Mouse (Mus musculus) neutrophil, adult 65 days (primary cell): ENCODE results near the gene Nucks1. TPM values are rescaled to one million over a fixed set of nuclear protein-coding genes. Genes with fewer than 3 reads are reported as not detected.

Experiments used
- total RNA-seq: library from RNA; stranded (reverse); gene quantifications from 2 replicates; pipeline ENCODE4 v1.2.4, GENCODE M21; 2023

Gene Nucks1
- total RNA-seq, result 56.8 and 68.6 TPM in 2 replicates

DNA sequence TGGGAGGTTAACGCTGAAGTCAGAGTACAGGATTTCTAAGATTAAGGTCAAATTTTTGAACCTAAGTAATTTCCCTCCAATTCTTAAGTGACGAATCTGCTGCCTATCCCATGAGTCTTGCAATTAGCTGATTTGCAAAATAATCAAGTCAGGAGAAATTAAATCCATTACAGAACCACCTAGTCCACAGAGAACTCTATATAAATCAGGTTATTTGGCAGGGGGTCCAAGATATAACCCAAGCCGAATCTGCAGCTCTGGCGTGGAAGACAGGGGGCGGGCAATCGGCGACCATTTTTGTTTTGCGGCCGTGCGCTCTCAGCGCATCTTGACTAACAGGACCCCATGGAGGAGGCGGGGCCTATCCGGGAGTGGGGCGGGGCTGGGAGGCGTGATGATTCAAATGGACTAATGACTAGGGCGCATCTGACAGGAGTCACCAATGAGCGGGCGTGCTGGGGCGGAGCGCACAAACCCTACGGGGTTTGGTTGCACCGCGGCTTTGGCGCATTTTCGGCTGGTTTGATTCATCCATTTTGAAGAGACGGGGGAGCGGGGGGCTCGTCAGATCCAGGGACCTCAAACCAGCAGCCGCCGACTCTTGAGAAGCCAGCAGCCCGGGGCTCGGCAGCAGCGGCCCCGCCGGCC, at the start of gene Nucks1:
TSS of gene Nucks1 (plus strand) at position 534 of the 648 bp plus-strand sequence.

DNA sequence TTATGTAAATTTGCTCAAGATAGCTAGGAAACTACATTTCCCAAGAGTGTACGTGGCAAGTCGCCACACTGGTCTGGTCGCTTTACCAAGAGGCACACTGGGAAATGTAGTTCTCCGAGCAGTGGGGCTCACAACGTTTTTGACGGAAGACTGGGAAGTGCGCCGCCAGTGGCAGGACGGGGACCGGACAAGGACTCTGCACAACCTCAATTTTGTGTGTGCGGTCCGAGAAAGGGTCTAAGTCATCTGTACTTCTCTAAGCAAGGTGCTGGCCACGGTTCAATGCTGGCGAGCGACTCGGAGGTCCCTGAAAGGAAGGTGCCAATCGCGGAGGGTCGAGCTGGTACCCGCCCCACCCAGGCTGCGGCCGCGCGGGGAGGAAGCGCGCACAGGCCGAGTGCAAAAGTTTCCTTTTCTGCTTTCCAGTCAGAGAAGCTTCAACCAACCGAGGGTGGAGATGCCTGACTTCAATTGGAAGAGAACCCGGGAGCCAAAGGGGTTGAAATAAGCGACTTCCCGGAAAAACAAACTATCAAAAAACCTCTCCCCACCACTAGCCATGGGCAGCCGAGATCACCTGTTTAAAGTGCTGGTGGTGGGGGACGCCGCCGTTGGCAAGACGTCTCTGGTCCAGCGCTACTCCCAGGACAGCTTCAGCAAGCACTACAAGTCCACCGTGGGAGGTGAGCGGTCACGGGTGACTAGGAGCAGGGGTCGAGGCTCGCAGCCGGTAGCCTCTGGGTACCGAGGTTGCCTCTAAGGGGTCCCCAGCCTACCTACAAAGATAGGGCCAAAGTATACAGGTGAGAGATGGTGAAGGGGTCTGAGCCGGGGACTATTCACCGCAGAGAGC, 43.0 kb upstream of the Nucks1 start, which contains the start of gene Rab29:
TSS of gene Rab29 (plus strand) at position 132 of the 853 bp plus-strand sequence.

DNA sequence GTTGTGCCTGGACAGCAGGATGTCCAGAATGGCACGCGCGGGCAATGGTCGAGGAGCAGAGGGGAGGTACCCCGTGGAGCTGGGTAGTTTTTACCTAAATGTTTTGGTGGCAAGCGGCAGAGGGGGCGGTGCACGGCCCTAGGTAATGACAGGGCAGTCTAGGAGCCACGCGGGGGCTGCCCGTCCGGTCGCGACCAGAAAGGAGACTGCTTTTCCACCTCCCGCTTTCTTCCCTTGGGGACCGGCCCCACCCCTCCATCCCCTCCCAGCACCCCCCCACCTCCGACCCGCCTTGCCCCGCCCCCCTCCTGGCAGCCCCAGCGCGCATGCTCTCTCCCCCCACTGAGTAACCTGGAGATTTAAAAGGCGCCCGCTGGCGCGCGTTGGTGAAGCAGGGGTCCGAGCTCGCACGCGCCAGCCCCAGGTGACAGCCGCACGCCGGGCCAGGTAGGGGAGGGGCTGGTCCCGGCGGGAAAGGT, 52.3 kb downstream of the Nucks1 start, which contains the start of gene Slc45a3:
TSS of gene Slc45a3 (plus strand) at position 362 of the 479 bp plus-strand sequence.

Other genes starting within 250 kb of the Nucks1 start
- 7.8 and 12.8 TPM in 2 replicates for gene Rab7b, start 221.8 kb upstream of the Nucks1 start, total RNA-seq
- 0.47 TPM in 1 of 2 replicates, not detected in the other for gene Slc26a9, start 166.5 kb upstream of the Nucks1 start, total RNA-seq
- 0.16 TPM in 1 of 2 replicates, not detected in the other for gene Pm20d1, start 113.2 kb upstream of the Nucks1 start, total RNA-seq
- 3.3 and 3.7 TPM in 2 replicates for gene Slc41a1, start 83.0 kb upstream of the Nucks1 start, total RNA-seq
- 16.2 and 16.4 TPM in 2 replicates for gene Rab29, start 43.3 kb upstream of the Nucks1 start, total RNA-seq
- 0.13 TPM in 1 of 2 replicates, not detected in the other for gene Slc45a3, start 52.4 kb downstream of the Nucks1 start, total RNA-seq
- gene Elk4, start 97.1 kb downstream of the Nucks1 start, total RNA-seq, result 115 and 157 TPM in 2 replicates
- not detected in 2 replicates for gene Mfsd4a, start 157.5 kb downstream of the Nucks1 start, total RNA-seq
- gene Cdk18, start 229.2 kb downstream of the Nucks1 start, total RNA-seq, result 1.2 and 1.3 TPM in 2 replicates